Mouse (Mus musculus): ENCODE results near the gene Smok3c. TPM values are rescaled to one million over a fixed set of nuclear protein-coding genes. Genes with fewer than 3 reads are reported as not detected.
"Not testable (repeated sequence)": the region's sequence is repeated elsewhere in the genome, so short reads cannot be mapped to it uniquely, and the experiment has no call there.

Smok3c gene
- total and polyA plus RNA-seq, 3 experiments, result not detected

GRCm38 (mm10) chr5:138020961-138021479, 32.0 kb upstream of the Smok3c start, which contains the start of the genes Smok3a and Smok3b:
Gene Smok3a, plus strand, starts transcription at chr5:138021261.
Gene Smok3b, plus strand, starts transcription at chr5:138021429.
- H3K79me2 ChIP-seq (replicated peaks; ENCODE audit: control insufficient read depth, extremely low read depth, insufficient read depth, poor library complexity, severe bottlenecking); DNase-seq (ENCODE audit: extremely low read depth); H3K27ac ChIP-seq (ENCODE audit: insufficient read depth, low read depth); dilution Hi-C loops (cut with MboI; ENCODE audit: extremely low pct_ligation_motif_present, extremely low pct_unique_long_range_greater_than_20kb, low sequenced_read_pairs); H3K4me2 ChIP-seq (ENCODE audit: insufficient read depth, low read depth, poor library complexity, severe bottlenecking); in situ Hi-C loops (cut with MboI; ENCODE audit: low pct_ligation_motif_present, low pct_unique_long_range_greater_than_20kb, low sequenced_read_pairs); H3K9ac ChIP-seq (ENCODE audit: insufficient read depth, low read depth); H3K27me3 ChIP-seq (replicated peaks); H3K9me3 ChIP-seq (replicated peaks; ENCODE audit: low read length); H3K4me3 ChIP-seq (replicated peaks in 1 of 3; ENCODE audit: low read depth in 2 of 3, low read length in 2 of 3, poor library complexity in 1 of 3); H3K36me3 ChIP-seq (replicated peaks in 1 of 2; ENCODE audit: control insufficient read depth in 1 of 2, insufficient read depth in 1 of 2, low read length in 1 of 2); H3K4me1 ChIP-seq (ENCODE audit: control insufficient read depth in 1 of 2, insufficient read depth in 2 of 2): not testable (repeated sequence)

- no peak overlapping the region for H3K9ac ChIP-seq (ENCODE audit: insufficient read depth, low read depth)
- H3K4me2 ChIP-seq (ENCODE audit: insufficient read depth, low read depth, poor library complexity, severe bottlenecking), result no peak overlapping the region
- H3K27ac ChIP-seq (ENCODE audit: insufficient read depth, low read depth), result no peak overlapping the region
- dilution Hi-C loops (cut with MboI; ENCODE audit: extremely low pct_ligation_motif_present, extremely low pct_unique_long_range_greater_than_20kb, low sequenced_read_pairs), result no loop called here
- TF ChIP-seq BHLHE40 (IDR thresholded peaks at IDR 0.05; ENCODE audit: low read depth, low read length) (no peak), MEF2A (IDR thresholded peaks at IDR 0.05; ENCODE audit: borderline replicate concordance, low read depth, low read length) (no peak), GABPA (IDR thresholded peaks at IDR 0.05; ENCODE audit: insufficient replicate concordance, low read depth, low read length) (no peak), USF1 (IDR thresholded peaks at IDR 0.05; ENCODE audit: low read depth, low read length) (no peak), RAD21 (IDR thresholded peaks at IDR 0.05; ENCODE audit: low read depth, low read length) (no peak), TCF12 (IDR thresholded peaks at IDR 0.05; ENCODE audit: low read depth, low read length) (no peak), ELF1 (IDR thresholded peaks at IDR 0.05; ENCODE audit: low read depth, low read length) (no peak), JUN (IDR thresholded peaks at IDR 0.05; ENCODE audit: insufficient read depth, low read depth, low read length) (no peak)
- H3K36me3 ChIP-seq (replicated peaks in 1 of 2; ENCODE audit: control insufficient read depth in 1 of 2, insufficient read depth in 1 of 2, low read length in 1 of 2), result no peaks in the 10 kb centered on the region
- in situ Hi-C loops (cut with MboI; ENCODE audit: low pct_ligation_motif_present, low pct_unique_long_range_greater_than_20kb, low sequenced_read_pairs), result no loop called here
- no peak for DNase-seq (ENCODE audit: extremely low read depth)
- no peak overlapping the region for H3K4me3 ChIP-seq (replicated peaks in 1 of 3; ENCODE audit: low read depth in 2 of 3, low read length in 2 of 3, poor library complexity in 1 of 3)
- peaks cover 2% of the 10 kb centered on the region for H3K9me3 ChIP-seq (replicated peaks; ENCODE audit: low read length)
- no peaks in the 10 kb centered on the region for H3K4me1 ChIP-seq (ENCODE audit: control insufficient read depth in 1 of 2, insufficient read depth in 2 of 2)
- no peaks in the 10 kb centered on the region for H3K79me2 ChIP-seq (replicated peaks; ENCODE audit: control insufficient read depth, extremely low read depth, insufficient read depth, poor library complexity, severe bottlenecking)
- H3K27me3 ChIP-seq (replicated peaks), result peaks cover 14% of the 10 kb centered on the region
Measured at GRCm38 (mm10) chr5:138073803-138074202, 20.8 kb downstream of the Smok3c start.

DNA sequence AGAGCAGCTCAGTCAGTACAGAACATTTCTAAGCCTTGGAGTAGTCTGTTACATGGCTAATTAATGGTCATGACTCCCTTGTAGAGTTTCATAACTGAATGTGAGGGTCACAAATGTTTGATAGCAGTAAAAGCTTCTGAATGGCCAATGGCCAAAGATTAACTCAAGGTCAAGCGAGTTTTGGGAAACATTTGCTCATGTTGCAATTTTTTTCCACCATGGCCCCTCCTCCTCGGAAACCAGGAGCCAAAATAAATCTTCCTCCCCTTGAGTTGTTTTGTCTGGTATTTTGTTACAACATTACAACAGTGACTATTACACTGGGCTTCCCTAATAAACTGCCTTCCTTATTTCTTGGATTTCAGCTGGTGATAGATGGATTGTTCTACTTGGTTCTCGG, 22.7 kb downstream of the Smok3c start:
- Histone ChIP-seq H3K27ac (ENCODE audit: insufficient read depth, low read depth) (no peak overlapping the region), H3K27me3 (replicated peaks) (peaks cover 14% of the 10 kb centered on the region), H3K9me3 (replicated peaks; ENCODE audit: low read length) (peaks cover 2% of the 10 kb centered on the region), H3K4me1 (ENCODE audit: control insufficient read depth in 1 of 2, insufficient read depth in 2 of 2) (no peaks in the 10 kb centered on the region), H3K79me2 (replicated peaks; ENCODE audit: control insufficient read depth, extremely low read depth, insufficient read depth, poor library complexity, severe bottlenecking) (no peaks in the 10 kb centered on the region), H3K36me3 (replicated peaks in 1 of 2; ENCODE audit: control insufficient read depth in 1 of 2, insufficient read depth in 1 of 2, low read length in 1 of 2) (no peaks in the 10 kb centered on the region), H3K4me2 (ENCODE audit: insufficient read depth, low read depth, poor library complexity, severe bottlenecking) (no peak overlapping the region), H3K9ac (ENCODE audit: insufficient read depth, low read depth) (no peak overlapping the region), H3K4me3 (replicated peaks in 1 of 3; ENCODE audit: low read depth in 2 of 3, low read length in 2 of 3, poor library complexity in 1 of 3) (no peak overlapping the region)
- TF ChIP-seq MAFK (IDR thresholded peaks at IDR 0.05; ENCODE audit: insufficient replicate concordance, low read length) (no peak), PAX5 (IDR thresholded peaks at IDR 0.05; ENCODE audit: low read length) (no peak), MAX (IDR thresholded peaks at IDR 0.05; ENCODE audit: low read length) (no peak), RAD21 (IDR thresholded peaks at IDR 0.05; ENCODE audit: low read depth, low read length) (no peak), E2F4 (IDR thresholded peaks at IDR 0.05; ENCODE audit: insufficient replicate concordance, low read depth, low read length) (no peak)
- dilution Hi-C loops (cut with MboI; ENCODE audit: extremely low pct_ligation_motif_present, extremely low pct_unique_long_range_greater_than_20kb, low sequenced_read_pairs) (no loop called here), in situ Hi-C loops (cut with MboI; ENCODE audit: low pct_ligation_motif_present, low pct_unique_long_range_greater_than_20kb, low sequenced_read_pairs) (no loop called here)
- no peak for DNase-seq (ENCODE audit: extremely low read depth)
